Mouse (Mus musculus) c-Kit-negative CD71-positive TER-119-positive erythroid progenitor cells, embryonic 14.5 days (primary cell): ENCODE data around the gene Tekt3.

Experiments
- DNase-seq: peaks from one replicate; pipeline ENCODE4 v3.0.0-alpha.2; 2013; ENCODE audit warnings: low read depth, low spot score

Gene Tekt3

DNA sequence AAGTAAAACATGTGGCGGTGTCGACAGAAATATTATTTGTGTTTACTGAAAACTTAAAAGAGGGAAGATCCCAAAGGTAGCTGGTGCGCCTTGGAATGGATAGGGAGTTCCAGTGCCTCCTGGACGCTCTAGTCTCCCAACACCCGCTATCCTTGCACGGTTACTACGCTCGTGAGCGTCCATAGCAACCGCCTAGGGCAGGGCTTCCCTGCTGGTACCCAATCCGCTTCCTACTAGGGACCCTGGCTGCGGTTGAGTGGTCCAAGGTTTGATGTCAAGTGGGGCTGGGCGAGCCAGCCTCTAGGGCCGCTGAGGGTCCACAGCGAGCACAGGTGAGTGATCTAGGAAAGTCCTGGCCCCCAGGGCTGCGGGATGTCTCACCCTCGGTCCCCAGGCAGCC is at the start of gene Tekt3:
Gene Tekt3 (plus strand): TSS at position 209 of the 400 bp plus-strand sequence.
- no peak for DNase-seq

DNA sequence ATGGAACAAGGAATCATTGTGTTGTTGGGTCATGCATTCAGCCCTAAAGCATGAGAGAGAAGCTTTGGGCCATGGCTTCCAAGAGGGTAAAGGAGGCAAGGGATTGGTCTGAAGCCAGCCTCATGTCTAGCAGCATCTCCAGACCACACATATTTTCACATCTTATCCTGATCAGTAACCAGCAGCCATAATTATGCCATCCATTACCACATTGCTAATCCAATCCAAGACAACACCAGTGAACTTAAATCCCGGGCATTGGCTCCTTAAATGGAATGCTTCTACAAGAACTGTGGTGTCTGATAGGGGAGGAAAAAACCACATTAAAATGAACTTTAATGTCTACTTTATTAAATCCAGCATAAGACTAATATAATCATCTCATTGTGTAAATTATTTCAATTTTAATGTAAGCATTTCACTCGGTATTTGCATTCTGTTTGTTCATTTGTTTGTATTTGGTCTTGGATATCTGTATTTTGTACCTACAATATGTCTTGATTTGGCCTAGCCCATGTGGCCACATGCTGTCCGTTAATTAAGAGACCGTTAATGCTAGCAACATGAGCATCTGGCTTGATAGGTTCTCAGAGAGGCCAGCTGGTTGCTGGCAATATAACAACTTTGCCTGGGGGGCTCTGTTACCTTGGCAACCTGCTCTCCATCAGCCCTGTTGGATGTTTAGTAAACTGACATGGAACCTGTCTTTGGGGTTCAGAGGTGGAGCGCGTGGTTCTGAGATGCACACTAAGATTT is 43.9 kb upstream of the Tekt3 start:
- no peak for DNase-seq

DNA sequence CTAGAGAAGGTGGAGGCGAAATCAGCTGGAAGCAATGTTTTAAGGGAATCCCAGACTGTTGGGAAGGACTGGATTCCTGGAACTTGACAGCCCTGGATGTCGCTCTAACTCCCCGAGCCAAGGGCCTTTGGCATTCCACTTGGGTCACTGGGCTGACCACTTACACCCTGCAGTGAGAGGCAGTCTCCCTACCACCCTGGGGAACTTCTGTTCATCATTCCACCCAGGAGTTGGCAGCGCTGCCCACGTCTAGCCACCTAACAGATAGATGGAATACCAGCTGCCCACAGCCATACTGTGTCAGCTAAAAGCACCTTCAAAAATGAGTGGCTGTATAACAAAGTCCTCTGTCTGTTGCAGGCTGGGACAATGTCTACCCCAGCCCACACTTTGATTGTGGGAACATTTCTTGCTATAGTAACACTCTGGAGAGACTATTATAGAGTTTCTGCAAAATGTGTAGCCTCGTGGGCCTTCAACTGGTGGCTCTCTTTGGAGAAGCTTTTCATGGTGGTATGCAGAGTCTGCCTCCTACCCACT is 43.3 kb upstream of the Tekt3 start:
- no peak for DNase-seq

DNA sequence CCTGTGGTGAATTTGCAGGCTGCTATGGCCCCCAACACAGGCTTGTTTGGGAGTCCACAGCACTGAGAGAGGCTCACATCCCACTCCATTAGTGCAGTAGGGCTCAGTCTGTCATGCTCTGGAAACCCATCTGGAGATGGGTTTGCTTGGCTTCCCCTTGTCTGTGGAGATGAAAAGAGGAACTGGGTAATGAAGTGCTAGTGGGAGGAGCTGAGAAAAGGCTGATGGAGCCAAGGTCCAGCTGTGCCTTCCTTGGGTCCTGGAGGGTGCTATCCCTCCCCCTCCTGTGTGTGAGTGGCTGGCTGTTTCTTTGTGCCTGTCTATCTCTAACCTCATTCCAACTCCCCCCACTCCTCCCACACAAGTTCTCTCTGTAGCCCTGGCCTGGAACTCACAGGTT is 40.8 kb upstream of the Tekt3 start:
- DNase-seq, result no peak

DNA sequence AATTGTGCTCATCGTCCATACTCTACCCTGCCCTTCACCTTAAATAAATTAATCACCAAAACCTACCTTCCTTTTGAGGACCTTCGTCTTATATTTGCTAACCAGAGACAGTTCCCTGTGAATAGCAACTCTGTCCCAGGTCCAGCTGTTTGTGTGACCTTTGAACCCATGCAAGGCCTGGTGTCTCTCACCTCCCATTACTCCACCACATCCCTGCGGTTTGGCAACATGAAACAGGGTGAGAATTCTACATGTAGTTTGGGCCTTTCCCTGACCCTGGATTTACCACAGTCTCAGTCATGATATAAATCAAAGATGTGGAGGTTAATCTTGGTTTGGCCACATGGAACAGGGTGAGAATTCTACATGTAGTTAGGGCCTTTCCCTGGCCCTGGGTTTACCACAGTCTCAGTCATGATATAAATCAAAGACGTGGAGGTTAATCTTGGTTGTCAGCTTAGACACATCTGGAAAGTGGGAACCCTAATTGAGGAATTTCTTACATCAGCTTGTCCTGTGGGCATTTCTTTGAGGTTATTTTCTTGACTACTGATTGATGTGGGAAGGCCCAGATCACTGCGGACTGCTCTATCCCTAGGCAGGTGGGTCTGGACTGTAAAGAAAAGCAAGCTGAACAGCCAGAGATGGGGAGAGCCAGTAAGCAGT is 40.2 kb upstream of the Tekt3 start:
- DNase-seq, result no peak

DNA sequence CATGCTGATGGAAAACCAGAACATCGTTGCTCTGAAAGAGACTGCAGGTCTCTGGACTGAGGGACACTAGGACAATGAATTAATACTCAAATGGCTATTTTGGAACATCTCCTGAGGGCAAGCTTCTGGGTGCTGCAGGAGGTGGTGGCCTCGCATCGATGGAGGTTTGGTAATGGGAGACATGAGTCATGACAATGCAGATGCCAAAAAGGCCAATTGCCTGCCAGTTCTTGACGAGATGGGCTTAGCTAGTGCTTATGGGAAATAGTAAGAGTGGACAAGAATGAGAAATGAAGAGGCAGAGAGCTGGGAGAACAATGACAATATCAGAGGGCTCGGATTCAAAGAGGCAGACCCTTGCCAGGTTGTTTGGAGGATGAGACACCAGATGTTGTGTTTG is 38.0 kb upstream of the Tekt3 start:
- no peak for DNase-seq

DNA sequence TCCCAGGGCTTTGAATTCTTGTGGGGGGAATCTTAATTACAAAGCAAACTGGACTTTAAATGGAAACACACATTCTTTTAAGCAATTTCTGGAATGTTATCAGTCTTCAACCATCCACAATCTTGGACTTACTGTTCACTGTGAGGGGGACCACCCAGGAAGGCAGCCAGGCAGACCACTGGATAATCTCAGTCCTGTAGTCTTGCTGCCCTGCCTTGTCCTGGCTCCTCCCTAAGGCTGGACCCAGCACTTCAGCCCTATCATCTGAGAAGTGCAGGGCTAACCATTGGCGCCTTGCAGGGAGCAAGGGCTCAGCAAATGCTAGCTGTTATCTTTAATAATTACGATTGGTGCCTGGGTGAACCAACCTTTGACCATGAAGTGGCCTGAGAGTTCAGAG is 37.3 kb upstream of the Tekt3 start:
- DNase-seq, result no peak

DNA sequence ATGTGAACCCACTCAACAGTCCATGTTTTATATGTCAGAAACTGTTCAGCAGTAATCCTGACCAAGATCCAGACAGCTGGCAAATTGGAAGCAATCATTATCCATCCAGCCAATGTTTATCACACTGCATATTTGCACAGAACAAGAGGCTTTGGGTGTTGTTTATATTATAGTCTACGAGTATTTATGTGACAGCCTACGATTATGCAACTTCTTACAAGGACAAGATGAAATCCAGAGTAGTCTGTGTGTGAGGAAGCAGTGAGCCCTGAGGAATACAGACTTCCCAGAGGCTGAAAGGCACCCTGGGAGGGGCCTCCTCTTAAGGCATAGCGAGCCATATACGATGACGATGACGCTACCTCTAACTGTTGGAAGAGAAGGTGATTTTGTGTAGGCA is 36.0 kb upstream of the Tekt3 start:
- no peak for DNase-seq

DNA sequence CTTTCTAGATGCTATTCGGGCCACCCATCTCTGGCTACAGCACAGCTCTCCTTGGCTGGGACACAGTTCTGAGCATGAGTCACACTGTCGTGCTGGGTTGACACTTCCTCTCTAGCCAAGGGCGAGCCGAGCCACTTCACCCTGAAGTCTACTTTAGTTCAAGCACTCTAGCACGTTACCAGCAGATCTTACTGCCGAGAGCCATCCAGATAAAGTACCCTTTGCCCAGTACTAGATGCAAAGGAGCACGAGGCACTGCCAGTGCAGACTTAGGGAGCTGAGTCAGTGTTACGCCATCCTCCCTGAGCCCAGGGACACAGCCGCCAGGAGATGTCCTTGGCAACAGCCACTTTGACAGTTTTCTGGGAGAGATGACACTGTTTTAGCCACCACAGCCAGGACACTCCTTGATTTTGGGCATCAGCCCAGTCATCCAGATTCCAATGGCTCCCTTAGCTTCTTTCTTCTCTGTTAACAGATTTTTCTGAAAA is 34.8 kb upstream of the Tekt3 start:
- DNase-seq, result no peak

DNA sequence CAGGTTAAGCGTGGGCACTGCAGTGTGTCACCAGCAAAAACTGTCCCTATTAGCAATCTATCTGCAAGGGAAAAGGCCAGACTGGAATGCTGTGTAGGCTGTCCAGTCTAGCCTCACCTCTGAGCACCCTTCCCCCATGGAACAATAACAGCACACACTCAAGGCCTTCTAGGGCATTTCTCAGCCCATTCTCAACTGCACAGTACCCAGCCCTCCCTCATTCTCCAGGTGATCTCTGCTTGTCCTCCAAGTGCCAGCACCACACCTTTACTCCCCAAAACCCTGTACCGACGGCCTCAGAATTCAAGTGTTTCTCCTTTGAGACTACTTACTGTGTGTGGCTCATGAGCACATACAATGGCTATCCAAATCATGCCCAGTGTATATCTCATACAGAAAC is 33.3 kb upstream of the Tekt3 start:
- no peak for DNase-seq

DNA sequence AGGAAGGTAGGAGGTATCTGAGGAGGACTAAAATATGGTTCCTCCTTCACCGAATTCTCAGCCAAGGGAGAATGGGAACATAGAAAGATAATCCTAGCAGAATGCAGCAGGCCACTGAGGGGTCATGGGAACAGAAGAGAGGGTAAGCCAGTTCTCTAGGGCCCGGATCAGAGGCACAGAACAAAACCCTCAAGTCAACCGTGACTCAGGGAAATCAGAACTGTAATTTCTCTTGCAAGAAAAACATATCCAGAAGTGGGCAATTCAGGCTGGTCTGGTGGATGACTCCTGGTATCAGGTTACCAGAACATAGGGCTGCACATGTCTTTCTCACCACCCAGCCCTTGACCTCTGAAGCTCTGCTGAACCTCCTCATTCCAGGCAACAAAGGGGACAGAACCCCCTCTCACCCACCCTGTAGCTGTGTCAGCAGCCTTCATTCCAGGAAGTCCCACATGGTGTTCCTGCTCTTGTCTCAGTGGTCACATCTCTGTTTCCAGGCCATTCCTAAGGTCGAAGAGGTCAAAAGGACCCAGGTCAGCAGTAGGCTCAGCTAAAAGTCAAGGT is 32.2 kb upstream of the Tekt3 start:
- no peak for DNase-seq

DNA sequence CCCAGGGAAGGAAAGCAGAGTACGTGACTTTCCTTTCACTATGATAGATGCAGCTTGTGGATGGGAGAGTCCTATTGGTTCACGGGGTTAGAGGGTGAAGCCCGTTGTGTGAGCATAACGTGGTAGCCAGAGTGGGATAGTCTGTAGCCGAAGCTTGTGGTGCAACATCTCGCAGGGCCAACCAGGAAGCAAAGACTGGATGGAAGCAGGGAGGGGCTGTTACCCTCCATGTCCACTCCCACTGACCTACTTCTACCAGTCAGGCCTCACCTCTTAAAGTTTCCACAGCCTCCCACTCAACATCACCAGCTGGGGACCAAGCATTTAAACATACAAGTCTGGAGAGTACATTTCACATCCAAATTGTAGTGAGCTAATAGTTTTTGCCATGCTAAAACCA is 31.7 kb upstream of the Tekt3 start:
- DNase-seq, result no peak

DNA sequence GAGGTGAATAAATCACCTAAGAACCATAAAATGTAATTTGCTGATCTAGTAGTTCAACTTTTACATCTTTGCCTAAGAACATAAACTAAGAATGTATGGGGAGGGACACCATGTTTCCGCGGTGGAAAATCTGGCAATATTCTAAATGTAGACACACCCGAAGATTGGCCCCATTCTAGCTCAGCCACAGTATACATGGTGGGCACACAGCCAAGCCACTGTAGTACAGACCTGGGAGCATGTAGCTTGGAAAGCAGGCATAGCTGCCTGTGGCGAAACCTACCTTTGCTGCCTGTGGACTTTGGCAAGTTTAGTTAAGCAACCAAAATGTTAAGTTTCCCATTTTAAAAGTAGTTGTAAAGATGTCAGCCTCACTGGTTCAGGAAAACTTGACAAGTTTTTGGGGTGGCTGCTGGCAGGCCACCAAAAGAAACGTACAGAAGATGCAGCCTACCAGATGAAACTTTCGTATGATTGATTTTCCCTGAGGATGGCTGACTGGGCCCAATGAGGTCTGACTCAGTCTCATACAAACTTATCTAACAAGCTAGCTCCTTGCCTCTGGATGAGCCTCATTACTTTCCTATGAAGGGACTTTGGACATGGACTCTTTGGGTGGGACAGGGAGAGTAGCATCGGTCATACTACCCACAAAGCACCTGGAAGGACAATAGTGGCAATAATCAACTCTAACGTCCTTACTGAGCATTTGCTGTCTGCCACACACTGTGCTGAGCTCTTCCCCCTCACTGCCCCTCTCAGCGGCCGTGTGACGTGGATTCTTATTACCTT is 25.8 kb upstream of the Tekt3 start:
- DNase-seq, result no peak

DNA sequence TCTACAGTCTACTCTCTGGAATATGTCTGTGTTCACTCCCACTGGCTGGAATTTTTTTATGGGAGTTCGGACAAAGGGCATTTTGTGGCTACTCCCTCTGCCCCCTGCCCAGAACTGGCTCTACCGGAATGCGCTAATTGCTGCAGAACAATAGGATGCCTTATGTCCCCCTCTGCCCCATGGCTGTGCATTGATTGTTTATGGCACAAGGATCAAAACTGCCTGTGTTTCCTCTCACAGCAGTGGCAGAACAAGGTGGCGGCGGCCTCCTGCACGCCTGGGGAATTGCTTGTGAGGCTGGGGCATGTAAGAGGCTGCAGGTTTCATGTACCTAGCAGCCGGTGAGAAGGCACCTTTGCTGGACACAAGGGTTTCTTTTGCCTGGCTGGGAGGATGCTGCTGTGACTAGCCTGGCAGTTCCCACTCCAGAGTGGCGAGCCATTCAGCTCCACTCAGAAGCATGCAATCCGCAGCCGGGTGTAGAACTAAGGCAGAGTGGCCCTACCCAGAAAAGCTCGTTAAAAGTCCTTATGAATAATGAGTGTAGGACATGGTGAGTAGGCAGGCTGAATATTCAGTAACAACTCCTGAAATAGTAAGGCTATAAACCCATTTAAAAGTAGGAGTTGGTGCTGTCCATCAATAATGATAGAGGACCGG is 21.3 kb upstream of the Tekt3 start:
- no peak for DNase-seq

DNA sequence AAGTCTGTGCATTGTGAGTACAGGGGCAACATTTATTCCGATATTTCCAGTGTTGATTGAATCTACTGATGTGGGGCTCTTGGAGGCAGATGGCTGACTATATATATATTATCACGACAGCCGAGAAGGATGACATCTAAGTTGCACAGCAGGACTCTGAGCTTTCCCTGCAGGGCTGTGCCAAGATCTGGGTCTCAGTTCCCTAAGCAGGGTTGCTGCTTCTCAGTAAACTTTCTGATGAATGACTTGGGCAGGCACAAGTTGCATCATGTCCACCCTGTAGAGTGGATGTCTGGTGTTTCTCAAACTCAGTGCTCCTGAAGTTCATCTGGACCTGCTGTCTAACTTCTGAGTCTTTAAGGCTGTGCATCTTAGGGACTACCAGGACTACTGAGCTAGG is 15.7 kb upstream of the Tekt3 start:
- DNase-seq, result no peak

DNA sequence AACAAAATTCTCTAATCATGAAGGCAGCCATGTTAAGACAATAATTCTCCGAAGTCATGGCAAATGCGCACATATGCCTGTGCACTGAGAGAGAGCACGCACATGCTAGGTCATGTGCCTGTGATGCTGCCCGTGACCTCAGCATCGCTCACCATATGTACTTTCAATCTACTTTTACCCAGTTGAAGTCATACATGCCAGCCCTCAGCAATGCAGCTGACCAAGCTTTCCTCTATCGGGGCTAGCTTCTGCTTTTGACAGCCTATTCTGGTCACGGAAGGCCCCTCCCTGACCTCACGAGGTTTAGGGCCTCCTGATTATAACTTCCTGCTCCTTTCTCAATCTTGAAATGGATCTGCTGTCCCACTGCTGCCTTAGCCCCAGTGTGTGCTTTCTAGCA is 15.1 kb upstream of the Tekt3 start:
- no peak for DNase-seq

DNA sequence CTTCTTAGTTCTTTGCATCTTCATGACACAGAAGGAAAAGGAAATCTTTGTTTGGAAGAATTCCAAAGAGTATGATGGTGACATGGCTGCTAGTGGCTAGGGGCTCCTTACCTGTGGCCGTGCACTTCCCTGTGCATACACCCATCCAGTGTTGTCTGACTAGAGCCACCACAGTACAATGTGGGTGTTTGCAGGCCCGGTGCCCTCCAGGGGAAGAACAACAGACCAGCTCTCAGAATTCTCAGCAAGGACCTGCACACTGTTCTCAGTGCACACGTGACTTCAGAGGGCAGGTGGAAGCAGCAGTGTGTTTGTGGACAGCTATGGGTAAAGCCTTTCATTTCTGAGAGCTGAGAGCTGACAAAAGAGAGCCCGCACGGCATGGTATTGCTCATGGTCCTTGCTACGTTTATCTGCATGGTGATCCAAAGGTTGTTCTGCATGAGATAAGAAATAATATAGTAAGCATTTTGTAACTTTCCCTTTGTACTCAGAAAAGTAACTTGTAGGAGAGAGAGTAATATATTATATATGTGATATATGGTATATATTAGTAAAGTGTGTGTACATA is 11.0 kb upstream of the Tekt3 start:
- DNase-seq, result no peak

DNA sequence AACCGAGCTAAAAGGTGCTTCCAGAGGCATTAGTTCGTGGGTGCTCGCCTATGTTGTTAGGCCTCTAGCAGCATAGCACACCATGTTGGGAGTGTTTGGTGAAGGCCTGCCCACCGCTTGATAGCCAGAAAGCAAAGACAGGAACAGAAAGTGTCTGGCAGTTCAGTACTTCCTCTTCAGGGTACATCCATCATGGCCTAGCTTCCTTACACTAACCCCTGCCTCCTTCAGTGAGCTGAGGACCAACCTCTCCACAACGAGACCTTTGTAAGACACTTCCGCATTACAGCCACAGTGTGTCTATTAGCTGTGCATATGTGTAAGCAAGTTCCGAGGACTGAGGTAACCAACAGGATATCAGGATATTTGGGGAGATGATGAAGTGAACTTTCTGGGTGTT is 10.4 kb upstream of the Tekt3 start:
- no peak for DNase-seq

DNA sequence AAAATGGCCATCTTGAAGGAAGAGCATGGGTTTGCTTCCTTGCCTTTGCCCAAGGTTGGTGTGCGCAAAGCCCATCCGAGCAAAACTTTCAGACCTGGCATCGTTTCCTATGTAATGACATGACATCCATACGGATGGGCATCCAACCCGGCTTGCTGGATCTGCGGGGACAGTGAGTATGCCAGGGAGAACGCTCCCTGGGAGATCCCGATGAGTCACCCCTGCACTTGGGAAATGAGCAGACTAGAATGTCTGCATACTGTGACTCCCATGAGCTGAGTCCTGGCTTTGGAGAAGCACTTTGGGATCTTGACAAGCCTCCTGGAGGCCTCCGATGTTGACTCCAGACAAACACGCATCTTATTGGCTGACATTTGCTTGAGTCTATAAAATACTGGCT is 9.5 kb upstream of the Tekt3 start:
- DNase-seq, result no peak

DNA sequence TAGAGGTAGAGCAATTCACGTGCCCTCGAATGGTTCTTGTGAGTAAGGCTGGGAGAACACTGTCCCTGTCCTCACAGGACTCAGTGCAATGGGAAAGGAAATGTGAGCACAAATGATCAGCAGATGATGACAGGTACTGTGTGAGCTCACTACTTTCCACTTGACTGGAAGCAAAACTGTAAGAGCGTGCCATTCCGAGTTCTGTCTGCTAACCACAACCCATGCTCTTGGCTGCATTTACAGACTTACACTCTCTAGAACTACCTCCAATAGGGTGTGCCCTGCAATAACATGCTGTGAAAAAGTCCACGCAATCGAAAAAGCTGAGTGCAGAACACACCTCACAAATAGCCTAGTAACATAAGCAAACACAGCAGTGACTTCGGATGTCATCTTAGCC is 5.9 kb upstream of the Tekt3 start:
- no peak for DNase-seq

DNA sequence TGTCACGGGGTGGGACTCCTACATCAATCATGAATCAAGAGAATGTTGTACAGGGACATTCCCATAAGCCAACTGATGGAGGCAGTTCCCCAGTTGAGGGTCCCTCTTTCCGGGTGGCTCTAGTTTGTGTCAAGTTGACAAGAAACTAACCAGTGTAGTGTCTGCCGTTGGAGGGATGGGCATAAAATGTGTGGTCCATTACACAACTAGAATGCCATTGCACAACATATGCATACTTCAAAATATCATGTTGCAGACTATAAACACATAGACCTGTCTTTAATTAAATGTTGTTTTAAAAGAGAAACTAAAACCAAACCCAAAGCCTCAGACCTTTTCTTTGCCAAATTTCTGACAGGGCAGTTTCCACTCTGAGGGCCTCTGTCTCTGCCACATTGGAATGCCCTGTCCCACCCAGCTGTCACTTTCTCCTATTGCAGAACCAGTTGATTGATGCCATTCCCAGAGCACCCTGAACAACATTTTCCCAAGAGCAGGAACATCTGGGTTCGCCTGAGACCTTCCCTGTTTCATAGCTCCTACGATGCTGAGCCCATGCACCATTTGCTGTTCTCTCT is 3.0 kb upstream of the Tekt3 start:
- no peak for DNase-seq
